Mouse (Mus musculus) stomach, postnatal 0 days (tissue): ENCODE measurements around the gene Mmp2.
"Not testable (repeated sequence)": the region's sequence is repeated elsewhere in the genome, so short reads cannot be mapped to it uniquely, and the experiment has no call there.

Experiments
- CTCF ChIP-seq: IDR thresholded peaks from 2 replicates; pipeline ENCODE4 v1.5.1; 2016; ENCODE audit warnings: antibody characterized with exemption, low read depth, mild to moderate bottlenecking, moderate library complexity
- EP300 ChIP-seq: optimal IDR thresholded peaks from 2 replicates; pipeline ENCODE3; 2016; ENCODE audit warnings: antibody characterized with exemption

DNA sequence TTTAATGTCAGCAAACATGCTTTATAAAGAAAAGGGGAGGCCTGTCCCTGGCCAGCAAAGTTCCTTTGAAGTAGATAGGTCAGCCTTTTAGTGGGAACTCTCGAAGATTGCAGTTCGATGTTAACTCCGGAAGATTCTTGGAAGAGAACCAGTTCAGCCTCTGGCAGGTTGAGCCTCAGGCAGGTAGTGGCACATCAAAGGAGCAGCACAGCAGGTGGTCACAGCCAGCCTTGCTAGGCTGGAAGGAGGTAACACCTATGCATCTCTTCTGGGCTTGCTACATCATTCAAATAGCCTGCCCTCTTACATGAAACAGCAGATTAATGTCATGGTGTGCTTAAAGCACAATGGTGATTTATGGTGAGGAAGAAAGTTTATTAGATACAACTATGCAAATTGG is 65.1 kb downstream of the Mmp2 start:
- TF ChIP-seq CTCF, EP300: not testable (repeated sequence)
